Mouse (Mus musculus) liver, embryonic 14.5 days (tissue): Measurements from ENCODE around the gene Shf.

ENCODE experiments used
- CTCF ChIP-seq: IDR thresholded peaks from 2 replicates; pipeline ENCODE4 v1.5.1; 2016; ENCODE audit warnings: antibody characterized with exemption, low read depth, control low read depth
- EP300 ChIP-seq: IDR thresholded peaks from 2 replicates; pipeline ENCODE4 v1.6.1; 2016; ENCODE audit warnings: antibody characterized with exemption, low read depth

DNA sequence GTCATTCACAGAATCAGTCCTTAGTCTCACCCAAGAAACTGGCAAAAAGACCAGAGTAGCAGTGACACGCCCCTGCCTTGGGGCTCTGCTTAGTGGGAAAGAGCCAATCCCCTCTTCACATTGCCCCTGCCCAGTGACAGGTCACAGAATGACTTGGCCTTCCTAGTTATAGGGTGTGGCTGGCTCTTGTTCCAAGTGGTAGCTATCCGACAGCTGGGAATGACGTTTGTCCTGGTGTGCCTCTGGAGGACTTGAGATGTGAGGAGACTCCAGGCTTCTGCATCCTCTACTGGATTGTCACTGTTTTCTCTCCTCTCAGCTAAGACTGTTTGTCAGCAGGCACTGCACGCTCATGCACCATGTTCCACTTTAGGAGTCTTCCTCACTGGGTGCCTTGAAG is 51.6 kb downstream of the Shf start:
- TF ChIP-seq CTCF = no peak
- no peak for TF ChIP-seq EP300
